Mouse (Mus musculus): ENCODE data around the gene Cmah.

DNA sequence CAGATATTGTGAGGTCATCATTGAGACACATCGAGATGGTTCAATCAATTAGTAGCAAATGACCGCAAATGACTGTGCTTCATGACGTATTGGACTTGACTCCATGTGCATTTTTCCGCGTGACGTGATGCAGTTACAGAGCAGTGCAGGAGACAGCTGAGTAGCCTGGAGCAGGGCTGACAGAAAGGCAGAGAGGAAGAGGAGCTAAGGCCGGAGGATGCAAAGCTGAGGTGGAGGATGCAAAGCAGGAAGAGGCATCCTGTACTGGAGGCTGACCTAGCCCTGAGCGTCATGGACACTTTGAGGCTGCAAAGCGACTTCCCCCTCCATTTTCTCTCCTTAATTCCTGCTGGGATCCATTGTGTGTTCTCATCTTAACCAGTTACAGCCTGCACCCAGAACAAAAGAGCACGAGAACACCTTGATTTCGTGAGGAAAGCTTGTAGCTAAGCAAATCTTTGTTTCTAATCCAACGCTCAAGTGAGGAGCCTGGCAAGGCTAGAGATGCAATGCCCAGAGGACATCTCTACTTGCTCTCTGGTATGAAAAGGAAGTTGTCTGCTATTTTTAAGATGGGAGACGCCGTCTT, 184.8 kb downstream of the Cmah start:
- TF ChIP-seq CTCF (IDR thresholded peaks at IDR 0.05; ENCODE audit: borderline replicate concordance, extremely low read depth, insufficient read depth, insufficient read length) (no peak), POLR2A (IDR thresholded peaks at IDR 0.05; ENCODE audit: borderline replicate concordance, extremely low read depth, insufficient read depth, insufficient read length, poor library complexity, severe bottlenecking) (no peak)
